ENCODE assay signal across 14 mouse cellular contexts in genomic region chr8:66586182-66586581, GRCm38 (mm10).
"Had no signal": no experiment of that assay in that cellular context is flagged by ENCODE, and none has a peak within 500 bp of the region (broad histone marks: within the 10 kb centered on the region; RNA-seq: fewer than 3 reads in every experiment).

No protein-coding gene starts in this region.

- H3K27me3 ChIP-seq: limb, embryonic 15.5 days; midbrain, embryonic 13.5 days; neural tube, embryonic 15.5 days had no signal

- ATAC-seq: lung, postnatal 0 days; midbrain, embryonic 13.5 days had no signal

- H3K9ac ChIP-seq: limb, embryonic 15.5 days; liver, embryonic 14.5 days; midbrain, embryonic 13.5 days; neural tube, embryonic 15.5 days had no signal

- H3K9me3 ChIP-seq: limb, embryonic 15.5 days; midbrain, embryonic 13.5 days; neural tube, embryonic 15.5 days had no signal

- H3K27ac ChIP-seq: limb, embryonic 15.5 days; liver, embryonic 14.5 days; midbrain, embryonic 13.5 days; neural tube, embryonic 15.5 days had no signal

- H3K4me1 ChIP-seq: limb, embryonic 15.5 days; midbrain, embryonic 13.5 days; neural tube, embryonic 15.5 days had no signal

- H3K4me2 ChIP-seq: limb, embryonic 15.5 days; midbrain, embryonic 13.5 days; neural tube, embryonic 15.5 days had no signal

- DNase-seq: kidney, adult 2 months; kidney, postnatal 36 days; layer of hippocampus, adult 9-11 months; layer of hippocampus, postnatal 36 days; lung, adult 2 months; lung, postnatal 36 days; spleen, adult 18-20 months; thymus, adult 18-20 months; thymus, postnatal 14 days had no signal

- H3K36me3 ChIP-seq: limb, embryonic 15.5 days; midbrain, embryonic 13.5 days; neural tube, embryonic 15.5 days had no signal

- H3K4me3 ChIP-seq: limb, embryonic 15.5 days; midbrain, embryonic 13.5 days; neural tube, embryonic 15.5 days had no signal
